Mouse (Mus musculus): ENCODE measurements at regions not wholly inside any gene's neighbourhood (a gene's known extent, or its start where the extent isn't known, plus 50 kb on each side); places are given as distances from the start of the nearest gene placed in this dataset.

DNA sequence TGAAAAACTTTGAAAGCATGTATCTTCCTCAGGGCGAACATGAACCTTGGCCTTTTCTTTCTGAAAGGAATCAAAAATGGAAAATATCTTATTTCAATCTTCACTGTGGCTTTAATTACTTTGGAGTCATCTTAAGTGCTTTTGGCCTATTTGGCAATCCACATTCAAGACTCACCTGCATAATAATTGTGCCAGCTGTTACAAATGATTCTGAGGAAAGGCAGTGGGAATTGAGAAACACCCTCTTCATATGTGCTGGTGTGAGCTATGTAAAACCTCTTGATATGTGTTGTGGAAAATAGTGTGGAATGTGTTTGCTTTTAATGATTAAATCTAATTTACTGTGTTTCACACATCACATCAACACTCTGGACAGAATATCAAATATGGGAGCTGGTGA, 148.5 kb upstream of the Ednra start:
- TF ChIP-seq POLR2A (IDR thresholded peaks at IDR 0.05; ENCODE audit: insufficient read depth, low read depth, low read length) (no peak), CTCF (IDR thresholded peaks at IDR 0.05; ENCODE audit: insufficient read depth, low read depth, low read length) (no peak)

Measured in olfactory bulb, adult 2 months (tissue).